Mouse (Mus musculus) adrenal gland, adult 18-20 months (tissue): ENCODE results near the gene Ttc9c. TPM values are rescaled to one million over a fixed set of nuclear protein-coding genes. Genes with fewer than 3 reads are reported as not detected.

Source experiments
- DNase-seq, 2 experiments: peaks; one replicate each; pipeline ENCODE4 v3.0.0; 2021 to 2022; ENCODE audit warnings: low spot score in 2 of 2
- total RNA-seq, 2 experiments: library from RNA; stranded (reverse); gene quantifications; 1 replicate in 1 of 2; 2 replicates in 1 of 2; pipeline ENCODE4 v1.2.3; 2021

The Ttc9c gene
- total RNA-seq, 2 experiments from 2014 or later = 35.3 to 39.4 TPM

GRCm38 (mm10) chr19:8786008-8786781 lies 32.9 kb downstream of the Ttc9c start, which contains the start of gene Taf6l:
Gene Taf6l, minus strand, starts transcription at chr19:8786417.
- peak; percentile 73 to 82 for DNase-seq

- DNase-seq = no peak
Measured at GRCm38 (mm10) chr19:8774951-8775421, 44.1 kb downstream of the Ttc9c start.

DNA sequence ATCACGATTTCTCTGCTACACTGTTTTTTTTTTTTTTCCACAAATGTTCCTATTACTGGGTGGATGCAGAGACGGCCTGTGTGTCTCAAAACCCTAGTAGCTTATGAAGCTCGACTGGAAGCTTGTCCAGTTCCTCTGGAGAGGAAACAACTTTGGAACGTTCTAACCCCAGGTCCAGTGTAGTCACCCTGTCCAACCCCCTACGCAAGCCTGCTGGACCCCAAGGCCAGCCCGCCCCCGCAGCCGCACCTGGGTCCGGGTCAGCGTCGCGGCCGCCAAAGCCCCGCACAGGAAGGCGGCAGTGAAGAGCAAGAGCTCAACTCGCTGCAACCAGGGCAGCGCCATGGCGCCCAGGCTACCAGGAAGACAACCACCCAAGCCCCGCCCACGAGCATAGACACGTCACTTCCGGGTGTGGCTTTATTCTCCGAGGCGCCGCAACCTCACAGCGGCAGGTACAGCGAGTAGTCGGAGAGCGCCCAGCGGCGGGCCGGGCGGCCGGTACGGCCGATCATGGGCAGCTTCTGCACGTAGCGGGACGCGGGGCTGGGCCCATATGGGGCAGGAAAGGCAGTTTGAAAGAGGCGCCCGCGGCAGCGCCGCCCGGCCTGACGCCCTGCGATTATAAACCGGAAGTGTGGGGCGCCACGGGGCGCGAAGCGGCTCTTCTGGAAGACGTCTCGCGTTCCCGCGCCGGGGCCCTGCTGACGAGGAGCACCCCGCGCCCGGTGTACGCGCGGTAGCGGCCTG lies 44.9 kb downstream of the Ttc9c start, which contains the start of gene Tmem179b:
Gene Tmem179b, minus strand, starts transcription at position 382 of the 750 bp plus-strand sequence.
- peak; percentile 96 to 98 for DNase-seq

GRCm38 (mm10) chr19:8773409-8773808 lies 45.7 kb downstream of the Ttc9c start:
- DNase-seq = no peak

GRCm38 (mm10) chr19:8772996-8773395 lies 46.1 kb downstream of the Ttc9c start:
- no peak for DNase-seq

DNA sequence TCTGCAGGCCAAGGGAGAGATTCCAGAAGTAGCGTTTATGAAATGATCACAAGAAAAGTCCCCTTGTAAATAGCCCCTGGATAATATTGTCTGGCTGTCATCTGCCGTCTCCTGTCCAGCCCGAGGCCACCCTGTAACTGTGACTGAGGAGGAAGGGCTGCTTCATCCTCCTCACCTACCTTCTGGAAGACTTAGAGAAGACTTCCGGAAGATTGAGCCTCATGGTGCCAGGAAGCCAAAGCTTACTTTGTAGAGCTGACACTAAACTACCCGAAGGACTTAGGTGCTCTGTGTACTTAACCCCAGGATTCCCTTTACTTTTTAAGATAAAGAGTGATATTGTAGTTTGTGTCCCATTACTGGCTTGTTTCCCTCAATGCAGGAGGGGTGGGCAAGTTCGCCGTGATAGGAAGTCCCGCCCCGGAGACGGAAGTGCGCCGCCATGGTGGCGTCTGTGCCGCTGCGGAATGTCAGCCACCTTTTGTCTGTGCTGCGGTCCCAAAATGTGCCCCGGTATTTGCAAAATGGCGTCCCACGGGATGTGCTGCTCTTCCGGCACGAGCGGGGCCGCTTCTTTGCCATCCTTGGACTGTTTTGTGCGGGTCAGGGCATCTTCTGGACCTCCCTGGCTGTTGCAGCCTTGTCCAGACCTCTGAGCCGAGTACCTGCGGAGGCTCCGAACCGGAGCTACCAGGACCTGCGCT lies 48.4 kb downstream of the Ttc9c start, which contains the start of gene Tmem223:
Gene Tmem223, plus strand, starts transcription at position 430 of the 704 bp plus-strand sequence.
- peak; percentile 76 to 77 for DNase-seq

GRCm38 (mm10) chr19:8765562-8765961 lies 53.6 kb downstream of the Ttc9c start:
- no peak for DNase-seq

GRCm38 (mm10) chr19:8763276-8763675 lies 55.9 kb downstream of the Ttc9c start:
- no peak for DNase-seq

DNA sequence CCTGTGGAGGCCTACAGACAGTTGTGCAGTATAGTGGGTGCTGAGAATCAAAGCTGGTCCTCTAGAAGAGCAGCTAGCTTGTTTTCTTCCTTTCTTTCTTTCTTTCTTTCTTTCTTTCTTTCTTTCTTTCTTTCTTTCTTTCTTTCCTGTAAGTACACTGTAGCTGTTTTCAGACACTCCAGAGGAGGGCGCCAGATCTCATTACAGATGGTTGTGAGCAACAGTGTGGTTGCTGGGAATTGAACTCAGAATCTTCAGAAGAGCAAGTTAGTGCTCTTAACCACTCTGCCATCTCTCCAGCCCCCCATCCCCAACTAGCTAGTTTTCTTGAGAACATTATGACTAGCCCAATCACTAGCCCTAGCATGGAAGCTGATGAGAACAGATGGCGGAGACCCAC lies 58.4 kb downstream of the Ttc9c start:
- no peak for DNase-seq

Other genes with a start within 250 kb of the Ttc9c start
- under 1 TPM; 0.16 to 0.33 TPM for gene Slc22a8, start 228.1 kb downstream of the Ttc9c start, total RNA-seq
- under 1 TPM in 1 of 2 experiments, not detected in 1; 0.17 TPM for gene Slc22a6, start 201.3 kb downstream of the Ttc9c start, total RNA-seq
- 1 to 10 TPM in 1 of 2 experiments, under 1 TPM in 1; 0.60 to 1.5 TPM for gene Chrm1, start 155.5 kb downstream of the Ttc9c start, total RNA-seq
- gene Slc3a2, start 96.0 kb downstream of the Ttc9c start, total RNA-seq = 100 to 1,000 TPM; 373 to 425 TPM
- gene Wdr74, start 83.5 kb downstream of the Ttc9c start, total RNA-seq = 10 to 100 TPM; 62.4 to 66.2 TPM
- 1 to 10 TPM; 2.0 to 2.3 TPM for gene 1700092M07Rik, start 78.6 kb downstream of the Ttc9c start, total RNA-seq
- 100 to 1,000 TPM in 1 of 2 experiments, 10 to 100 TPM in 1; 78.2 to 103 TPM for gene Stx5a, start 77.9 kb downstream of the Ttc9c start, total RNA-seq
- 100 to 1,000 TPM; 127 to 144 TPM for gene Nxf1, start 62.3 kb downstream of the Ttc9c start, total RNA-seq
- 100 to 1,000 TPM; 114 to 116 TPM for gene Tmem223, start 48.3 kb downstream of the Ttc9c start, total RNA-seq
- gene Tmem179b, start 44.9 kb downstream of the Ttc9c start, total RNA-seq = 10 to 100 TPM; 41.4 to 51.7 TPM
- gene Taf6l, start 32.9 kb downstream of the Ttc9c start, total RNA-seq = 10 to 100 TPM; 11.3 to 12.2 TPM
- gene Polr2g, start 20.8 kb downstream of the Ttc9c start, total RNA-seq = 10 to 100 TPM; 81.3 to 97.9 TPM
- 1 to 10 TPM; 2.8 to 3.1 TPM for gene Zbtb3, start 16.8 kb downstream of the Ttc9c start, total RNA-seq
- gene Hnrnpul2, start 677 bp upstream of the Ttc9c start, total RNA-seq = 10 to 100 TPM; 62.6 to 72.1 TPM
- not detected for gene AC129217.1, start 10.4 kb upstream of the Ttc9c start, total RNA-seq
- 100 to 1,000 TPM; 144 to 158 TPM for gene Bscl2, start 18.1 kb upstream of the Ttc9c start, total RNA-seq
- gene Gng3, start 19.9 kb upstream of the Ttc9c start, total RNA-seq = 1 to 10 TPM; 5.9 to 6.9 TPM
- gene Lrrn4cl, start 31.4 kb upstream of the Ttc9c start, total RNA-seq = 1 to 10 TPM; 2.3 to 6.6 TPM
- gene Ubxn1, start 52.2 kb upstream of the Ttc9c start, total RNA-seq = 100 to 1,000 TPM; 178 to 202 TPM
- gene Uqcc3, start 61.6 kb upstream of the Ttc9c start, total RNA-seq = 10 to 100 TPM; 55.2 to 65.6 TPM
- gene Lbhd1, start 64.4 kb upstream of the Ttc9c start, total RNA-seq = 1 to 10 TPM; 6.4 to 7.1 TPM
- gene Gm49403, start 64.6 kb upstream of the Ttc9c start, total RNA-seq = not detected
- gene 1810009A15Rik, start 69.5 kb upstream of the Ttc9c start, total RNA-seq = 10 to 100 TPM; 44.6 to 47.1 TPM
- gene Gm49416, start 69.6 kb upstream of the Ttc9c start, total RNA-seq = 1 to 10 TPM; 3.2 to 9.1 TPM
- 10 to 100 TPM; 23.3 to 23.9 TPM for gene Ints5, start 73.7 kb upstream of the Ttc9c start, total RNA-seq
- 100 to 1,000 TPM; 163 to 212 TPM for gene Ganab, start 78.7 kb upstream of the Ttc9c start, total RNA-seq
- 10 to 100 TPM; 60.5 to 65.7 TPM for gene B3gat3, start 101.0 kb upstream of the Ttc9c start, total RNA-seq
- 10 to 100 TPM; 29.8 to 49.2 TPM for gene Rom1, start 110.0 kb upstream of the Ttc9c start, total RNA-seq
- 10 to 100 TPM; 41.5 to 59.5 TPM for gene Eml3, start 110.2 kb upstream of the Ttc9c start, total RNA-seq
- gene Mta2, start 122.5 kb upstream of the Ttc9c start, total RNA-seq = 10 to 100 TPM; 81.1 to 89.8 TPM
- 10 to 100 TPM; 23.1 to 26.1 TPM for gene Tut1, start 134.5 kb upstream of the Ttc9c start, total RNA-seq
- 100 to 1,000 TPM; 334 to 342 TPM for gene Eef1g, start 147.7 kb upstream of the Ttc9c start, total RNA-seq
- gene Ahnak, start 170.0 kb upstream of the Ttc9c start, total RNA-seq = 100 to 1,000 TPM in 1 of 2 experiments, 10 to 100 TPM in 1; 88.9 to 162 TPM